Mouse (Mus musculus) kidney, adult 2 months (tissue): Measurements from ENCODE around the gene Bach2.

Experiments
- CTCF ChIP-seq: fragments of 200-500 bp; conservative IDR thresholded peaks from 2 replicates; pipeline ENCODE4 v1.5.1; 2011; ENCODE audit warnings: low read depth, mild to moderate bottlenecking, control low read depth, low read length, moderate library complexity, mixed read lengths; ENCODE audit not compliant: insufficient read depth, insufficient read length
- POLR2A ChIP-seq: fragments of 200-500 bp; IDR thresholded peaks from one replicate; pipeline ENCODE4 v1.6.1; 2011; ENCODE audit warnings: low read depth, low read length, control low read depth

GRCm38 (mm10) chr4:32413063-32413462, 174.5 kb downstream of the Bach2 start:
- TF ChIP-seq CTCF (no peak), POLR2A (no peak)
